Mouse (Mus musculus) urinary bladder, postnatal 25 days (tissue): ENCODE data around the gene Mroh2b.
A peak's percentile ranks its signal among the peaks of the same experiment; 100 is the strongest.

Experiments used
- DNase-seq: peaks from one replicate; pipeline ENCODE4 v3.0.0; 2022; ENCODE audit warnings: low spot score

Mroh2b gene

DNA sequence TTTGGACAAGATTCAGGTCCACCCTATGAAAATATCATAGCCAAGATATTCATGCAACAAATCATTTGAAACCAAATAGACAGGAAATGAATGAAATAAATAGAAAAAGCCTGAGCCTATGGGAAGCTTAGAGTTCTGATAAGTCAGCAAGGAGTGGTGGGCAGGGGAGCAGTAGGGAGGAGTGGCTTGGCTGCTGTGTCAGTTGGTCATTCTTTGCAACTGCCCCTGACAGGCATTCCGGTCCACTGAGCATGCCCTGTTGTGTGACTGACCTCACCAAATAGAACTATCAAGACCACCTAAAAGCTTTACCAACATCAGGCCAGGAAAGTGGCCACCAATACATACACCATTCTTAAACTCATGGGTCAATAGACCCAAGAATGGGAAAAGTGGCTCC is at the start of gene Mroh2b:
Mroh2b (plus strand) TSS at position 301 of the 400 bp plus-strand sequence.
- no peak for DNase-seq

DNA sequence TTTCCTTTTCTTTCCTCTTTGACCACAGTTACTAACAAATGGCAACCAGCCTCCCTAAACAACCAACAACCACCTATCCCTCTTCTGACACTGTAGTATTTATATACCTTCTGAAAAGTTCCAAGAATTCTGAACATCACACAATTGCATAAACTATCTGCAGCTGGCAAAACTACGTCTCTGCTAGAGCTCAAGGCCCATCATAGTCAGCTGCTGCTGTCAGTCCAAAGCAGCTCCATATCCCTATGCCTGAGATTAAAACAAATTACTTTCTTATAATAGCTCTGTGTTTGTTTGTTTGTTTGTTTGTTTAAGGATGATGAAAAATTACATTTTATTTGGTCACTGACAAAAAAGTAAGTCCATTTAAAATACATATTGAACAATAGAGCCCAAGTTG is 48.5 kb upstream of the Mroh2b start:
- DNase-seq = no peak

GRCm38 (mm10) chr15:4894962-4895361 is 3.6 kb upstream of the Mroh2b start:
- DNase-seq = no peak

DNA sequence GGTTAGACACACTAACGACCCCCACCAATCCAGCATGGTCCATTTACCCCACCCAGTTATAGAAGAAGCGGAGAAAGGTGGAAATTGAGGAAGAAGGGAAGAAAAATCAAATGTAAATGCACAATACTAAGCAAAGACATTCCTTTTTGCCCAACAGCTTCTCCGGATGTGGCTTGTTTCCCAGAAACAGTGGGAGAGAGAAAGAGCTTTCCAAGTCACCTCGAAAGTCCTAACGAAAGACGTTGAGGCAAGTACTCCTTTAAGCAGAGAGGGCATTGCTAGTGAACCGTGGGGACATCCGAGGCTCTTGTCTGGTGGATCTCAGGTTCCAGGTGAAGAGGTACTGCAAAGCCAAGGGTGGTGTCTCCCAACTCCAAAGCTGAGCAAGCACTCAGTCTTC is 36.2 kb downstream of the Mroh2b start:
- no peak for DNase-seq

DNA sequence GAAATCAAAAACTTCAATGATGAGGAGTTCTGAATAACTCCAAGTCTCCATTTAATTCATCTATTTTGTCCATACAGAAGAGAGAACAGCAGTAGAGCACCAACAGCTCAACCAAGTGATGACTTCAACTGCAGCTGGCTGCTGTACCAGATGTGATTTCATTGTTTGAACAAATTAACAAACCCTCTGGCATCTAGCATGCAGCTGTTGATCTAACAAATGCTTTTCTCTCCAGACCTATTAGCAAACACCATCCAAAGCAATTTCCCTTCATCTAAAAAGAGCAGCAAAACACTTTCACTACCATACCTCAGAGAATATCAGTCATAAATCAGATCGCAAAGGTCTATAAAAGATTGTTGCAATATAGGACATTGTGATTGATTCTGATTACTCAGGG is 74.8 kb downstream of the Mroh2b start:
- DNase-seq = no peak

GRCm38 (mm10) chr15:5002903-5003302 is 104.4 kb downstream of the Mroh2b start:
- no peak for DNase-seq

DNA sequence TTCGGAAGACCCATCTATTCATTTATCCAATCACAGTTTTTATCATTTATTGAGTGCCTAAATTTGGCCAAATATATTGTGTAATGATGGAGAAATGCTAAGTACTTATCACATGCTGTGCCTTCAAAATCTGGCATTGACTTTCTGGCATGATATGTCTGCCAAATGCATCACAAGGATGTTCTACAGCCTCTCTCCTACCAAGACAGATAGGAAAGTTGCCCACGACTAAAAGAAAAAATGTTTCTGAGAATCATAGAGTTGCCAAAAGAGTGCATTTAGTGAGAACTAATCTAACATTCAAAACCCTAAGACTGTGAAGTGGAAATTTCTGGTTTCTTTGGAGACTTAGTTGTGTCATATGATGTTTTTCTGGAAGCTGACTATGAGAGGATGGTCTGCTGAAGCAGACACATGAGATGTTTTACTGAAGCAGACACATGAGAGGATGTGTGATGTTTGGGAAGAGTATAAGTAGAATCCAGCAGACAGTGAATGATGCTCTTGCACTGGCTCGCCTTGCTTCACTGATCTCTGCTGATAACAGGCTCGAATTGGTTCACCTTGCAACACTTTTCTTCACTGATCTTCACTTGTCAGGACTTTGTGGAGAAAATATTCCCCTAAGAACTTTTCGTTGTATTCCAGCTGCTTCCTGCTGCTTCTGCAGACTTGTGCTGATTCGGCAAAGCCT is 105.1 kb downstream of the Mroh2b start:
- DNase-seq = no peak

- DNase-seq = peak; percentile 7
Measured at GRCm38 (mm10) chr15:5009644-5010107, 111.1 kb downstream of the Mroh2b start.
